Mouse (Mus musculus): Measurements from ENCODE around the gene Sdf2l1. TPM values are rescaled to one million over a fixed set of nuclear protein-coding genes. Genes with fewer than 3 reads are reported as not detected.
A peak's percentile ranks its signal among the peaks of the same experiment; 100 is the strongest.

Gene Sdf2l1
- polyA plus RNA-seq, 2 experiments = 22.4 to 41.0 TPM

DNA sequence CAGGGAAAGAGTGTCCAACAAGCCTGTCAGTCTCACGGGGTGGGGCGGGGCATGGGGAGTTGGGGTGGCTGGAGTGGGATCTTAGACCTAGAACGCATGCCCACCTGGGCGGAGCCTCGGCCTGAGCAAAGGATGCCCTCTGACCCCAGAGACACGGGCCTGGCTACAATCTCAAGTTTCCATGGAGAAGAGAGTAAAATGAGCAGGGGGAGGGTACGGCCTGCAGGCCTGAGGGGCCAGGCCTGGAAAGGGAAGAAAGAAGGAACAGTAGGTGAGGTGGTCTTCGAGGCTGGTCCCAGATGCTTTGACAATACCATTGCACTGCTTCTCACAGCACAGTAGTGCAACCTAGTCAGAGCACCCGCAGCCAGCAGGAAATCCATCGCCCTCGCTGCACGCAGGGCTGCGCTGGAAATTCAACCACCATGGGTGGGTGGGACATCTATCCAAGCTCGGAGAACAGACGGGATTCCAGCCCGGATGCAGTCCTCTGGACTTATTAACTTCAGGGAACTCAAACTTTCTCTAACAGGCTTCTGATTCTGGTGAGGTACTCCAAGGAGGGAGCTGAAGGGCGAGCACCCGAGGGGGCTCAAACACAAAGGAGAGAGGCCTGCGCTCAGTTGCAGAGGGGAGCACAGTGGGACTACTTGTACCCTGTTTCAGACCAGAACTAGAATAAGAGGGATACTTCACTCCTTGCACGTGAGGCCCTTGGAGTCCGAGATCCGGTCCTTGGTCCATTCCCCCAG lies 7.9 kb downstream of the Sdf2l1 start:
- Histone ChIP-seq H3K9me3 (ENCODE audit: control insufficient read depth, low read length) (no peaks in the 10 kb centered on the region), H3K27me3 (ENCODE audit: control insufficient read depth, insufficient read depth, low read length) (no peaks in the 10 kb centered on the region), H3K4me3 (ENCODE audit: insufficient read depth in 1 of 2, low read depth in 2 of 2, low read length in 2 of 2) (peak overlapping the region; percentile 64 to 74), H3K36me3 (replicated peaks; ENCODE audit: control insufficient read depth, insufficient read depth, low read depth) (no peaks in the 10 kb centered on the region; the same call in 1 of the 2 replicates), H3K27ac (no peak overlapping the region), H3K4me1 (replicated peaks; ENCODE audit: control insufficient read depth in 2 of 2, insufficient read depth in 2 of 2, low read length in 1 of 2) (peaks cover 0 to 11% of the 10 kb centered on the region in 2 experiments), H3K4me2 (ENCODE audit: low read depth) (peak overlapping the region; percentile 85), H3K9ac (replicated peaks) (peak overlapping the region; percentile 71)
- DNase-seq (ENCODE audit: low read depth in 3 of 3, low spot score in 3 of 3) (no peak), ATAC-seq (ENCODE audit: insufficient read depth) (peak; percentile 37)
- TF ChIP-seq CTCF (IDR thresholded peaks at IDR 0.05; ENCODE audit: low read depth) (no peak), EP300 (IDR thresholded peaks at IDR 0.05; ENCODE audit: low read depth) (no peak)
- 9% methylated on average over 22 of the region's 22 CpGs for WGBS (ENCODE audit: insufficient replicate concordance)

DNA sequence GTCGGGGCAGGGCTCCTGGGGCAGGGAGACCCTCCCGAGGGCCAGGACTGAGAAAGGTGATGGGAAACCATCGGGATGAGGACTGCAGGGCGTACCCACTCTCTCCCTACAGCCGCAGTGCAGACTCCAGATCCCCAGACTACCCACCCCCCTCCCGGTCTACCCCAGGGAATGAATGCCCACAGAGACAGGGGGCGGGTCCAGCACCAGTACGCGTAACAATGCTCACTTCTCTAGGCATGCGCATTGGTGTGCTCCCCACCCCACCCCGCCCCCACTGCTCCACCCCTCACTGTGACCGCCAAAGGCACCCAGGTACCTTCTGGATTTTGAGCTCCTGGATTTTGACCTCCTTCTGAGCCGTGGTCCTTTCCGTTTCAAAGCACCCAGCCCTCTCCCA lies 10.6 kb downstream of the Sdf2l1 start:
- ATAC-seq (ENCODE audit: insufficient read depth) (no peak), DNase-seq (ENCODE audit: low read depth in 3 of 3, low spot score in 3 of 3) (no peak)
- no peak overlapping the region for H3K4me3 ChIP-seq (ENCODE audit: insufficient read depth in 1 of 2, low read depth in 2 of 2, low read length in 2 of 2)
- no peaks in the 10 kb centered on the region for H3K9me3 ChIP-seq (ENCODE audit: control insufficient read depth, low read length)
- WGBS (ENCODE audit: insufficient replicate concordance) = 82% methylated on average over 14 of the region's 14 CpGs
- no peaks in the 10 kb centered on the region; the same call in 1 of the 2 replicates for H3K36me3 ChIP-seq (replicated peaks; ENCODE audit: control insufficient read depth, insufficient read depth, low read depth)
- peaks cover 0 to 11% of the 10 kb centered on the region in 2 experiments for H3K4me1 ChIP-seq (replicated peaks; ENCODE audit: control insufficient read depth in 2 of 2, insufficient read depth in 2 of 2, low read length in 1 of 2)
- TF ChIP-seq EP300 (IDR thresholded peaks at IDR 0.05; ENCODE audit: low read depth) = no peak
- TF ChIP-seq CTCF (IDR thresholded peaks at IDR 0.05; ENCODE audit: low read depth) = no peak
- H3K4me2 ChIP-seq (ENCODE audit: low read depth) = no peak overlapping the region
- no peak overlapping the region for H3K27ac ChIP-seq
- H3K27me3 ChIP-seq (ENCODE audit: control insufficient read depth, insufficient read depth, low read length) = no peaks in the 10 kb centered on the region
- H3K9ac ChIP-seq (replicated peaks) = no peak overlapping the region

DNA sequence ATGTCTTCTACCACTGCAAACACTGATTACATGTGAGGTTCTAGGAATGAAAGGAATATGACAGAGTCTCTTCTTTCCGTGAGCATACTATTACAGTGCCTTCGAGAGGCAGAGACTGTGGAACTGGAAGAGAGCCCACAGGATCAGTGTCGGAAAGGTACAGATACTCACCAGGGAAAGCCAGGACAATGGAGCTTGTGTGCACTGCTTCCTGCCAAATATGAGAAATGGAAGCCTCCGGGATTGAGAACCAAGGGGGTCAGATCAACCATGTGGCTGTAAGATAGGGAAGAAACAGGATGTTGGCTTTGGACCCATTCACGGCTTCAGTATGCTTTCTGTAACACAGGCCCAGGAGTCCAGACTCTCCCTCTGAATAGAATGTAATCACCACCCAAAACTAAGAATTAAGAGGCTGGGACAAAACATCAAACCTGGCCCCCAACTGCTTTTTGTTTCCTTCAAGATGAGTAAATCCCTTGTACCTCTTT lies 14.8 kb downstream of the Sdf2l1 start:
- Histone ChIP-seq H3K9ac (replicated peaks) (no peak overlapping the region), H3K4me1 (replicated peaks; ENCODE audit: control insufficient read depth in 2 of 2, insufficient read depth in 2 of 2, low read length in 1 of 2) (no peaks in the 10 kb centered on the region), H3K4me3 (ENCODE audit: insufficient read depth in 1 of 2, low read depth in 2 of 2, low read length in 2 of 2) (no peak overlapping the region), H3K27me3 (ENCODE audit: control insufficient read depth, insufficient read depth, low read length) (no peaks in the 10 kb centered on the region), H3K4me2 (ENCODE audit: low read depth) (no peak overlapping the region), H3K27ac (no peak overlapping the region), H3K9me3 (ENCODE audit: control insufficient read depth, low read length) (no peaks in the 10 kb centered on the region), H3K36me3 (replicated peaks; ENCODE audit: control insufficient read depth, insufficient read depth, low read depth) (no peaks in the 10 kb centered on the region)
- WGBS (ENCODE audit: insufficient replicate concordance) = 73% methylated on average over 5 of the region's 5 CpGs
- no peak for TF ChIP-seq CTCF (IDR thresholded peaks at IDR 0.05; ENCODE audit: low read depth)
- TF ChIP-seq EP300 (IDR thresholded peaks at IDR 0.05; ENCODE audit: low read depth) = no peak
- ATAC-seq (ENCODE audit: insufficient read depth) (no peak), DNase-seq (ENCODE audit: low read depth in 3 of 3, low spot score in 3 of 3) (no peak)

DNA sequence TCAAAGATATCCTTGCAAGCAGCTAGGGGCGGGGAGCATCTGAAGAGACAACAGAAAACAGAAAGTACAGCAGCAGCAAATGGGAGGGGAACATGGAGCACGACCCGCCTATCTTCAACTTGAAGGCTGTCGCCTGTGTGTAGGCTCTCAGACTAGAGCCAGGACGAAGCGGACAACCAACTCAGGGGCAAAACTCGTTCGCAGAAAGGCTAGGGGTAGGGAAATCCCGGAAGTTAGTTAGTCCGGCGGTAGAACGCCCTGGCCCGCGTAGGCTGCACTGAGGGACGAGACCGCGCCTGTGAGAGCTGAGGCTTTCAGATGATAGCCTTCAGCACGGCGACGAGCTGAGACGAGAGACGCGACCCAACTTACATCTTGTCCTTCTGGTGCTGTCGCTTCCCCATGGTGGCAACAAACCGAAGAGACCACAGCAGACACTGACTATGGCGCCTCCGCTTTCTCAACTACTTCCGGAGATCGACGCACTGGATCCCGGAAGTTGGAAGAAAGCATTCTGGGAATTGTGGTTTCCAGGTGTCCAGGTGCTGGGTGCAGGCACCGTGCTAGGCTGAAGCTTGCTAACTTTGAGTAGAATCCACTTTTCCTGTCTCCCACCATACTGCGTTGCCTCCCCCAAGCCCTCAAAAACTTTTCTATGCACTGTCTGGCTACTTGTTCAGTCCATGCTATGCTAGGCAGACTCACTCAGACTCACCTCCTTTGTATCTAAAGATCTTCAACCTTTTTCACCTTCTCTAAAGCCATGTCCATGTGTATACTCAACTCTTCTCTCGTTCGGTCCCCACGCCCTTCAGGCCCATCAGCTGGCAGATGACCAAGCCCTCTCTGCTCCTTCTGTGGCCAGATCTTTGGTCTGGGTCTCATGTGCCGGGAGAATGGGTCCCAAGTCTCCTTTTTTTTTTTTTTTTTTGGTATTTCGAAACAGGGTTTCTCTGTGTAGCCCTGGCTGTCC lies 21.1 kb downstream of the Sdf2l1 start, which contains the start of gene Ppil2:
Gene Ppil2 (minus strand): TSS at position 487 of the 973 bp plus-strand sequence.
- peak within 1 kb of the TSS; percentile 79 for H3K4me2 ChIP-seq (ENCODE audit: low read depth)
- no peaks in the 10 kb centered on the region for H3K27me3 ChIP-seq (ENCODE audit: control insufficient read depth, insufficient read depth, low read length)
- H3K9me3 ChIP-seq (ENCODE audit: control insufficient read depth, low read length) = no peaks in the 10 kb centered on the region
- peak; percentile 64 to 77 (median 72) for DNase-seq (ENCODE audit: low read depth in 3 of 3, low spot score in 3 of 3)
- H3K4me3 ChIP-seq (ENCODE audit: insufficient read depth in 1 of 2, low read depth in 2 of 2, low read length in 2 of 2) = peak within 1 kb of the TSS; percentile 81 to 88
- no peak for TF ChIP-seq EP300 (IDR thresholded peaks at IDR 0.05; ENCODE audit: low read depth)
- 0 out of 2 replicates have a peak, but pooled peaks have one; percentile 7 for TF ChIP-seq CTCF (IDR thresholded peaks at IDR 0.05; ENCODE audit: low read depth)
- 5% methylated on average over 38 of the region's 38 CpGs for WGBS (ENCODE audit: insufficient replicate concordance)
- peak within 1 kb of the TSS; percentile 49 for H3K27ac ChIP-seq
- peak within 1 kb of the TSS; percentile 83 for H3K9ac ChIP-seq (replicated peaks)
- H3K36me3 ChIP-seq (replicated peaks; ENCODE audit: control insufficient read depth, insufficient read depth, low read depth) = peaks cover 20% of the 10 kb centered on the region
- ATAC-seq (ENCODE audit: insufficient read depth) = peak; percentile 87
- H3K4me1 ChIP-seq (replicated peaks; ENCODE audit: control insufficient read depth in 2 of 2, insufficient read depth in 2 of 2, low read length in 1 of 2) = peaks cover 3 to 6% of the 10 kb centered on the region in 2 experiments
